Mouse (Mus musculus) urinary bladder, adult 18-20 months (tissue): ENCODE measurements at regions not wholly inside any gene's neighbourhood (a gene's known extent, or its start where the extent isn't known, plus 50 kb on each side); places are given as distances from the start of the nearest gene placed in this dataset.

Experiments used
- DNase-seq, 2 experiments: peaks; one replicate each; pipeline ENCODE4 v3.0.0; 2022; ENCODE audit warnings: low spot score in 2 of 2, mixed read lengths in 2 of 2

DNA sequence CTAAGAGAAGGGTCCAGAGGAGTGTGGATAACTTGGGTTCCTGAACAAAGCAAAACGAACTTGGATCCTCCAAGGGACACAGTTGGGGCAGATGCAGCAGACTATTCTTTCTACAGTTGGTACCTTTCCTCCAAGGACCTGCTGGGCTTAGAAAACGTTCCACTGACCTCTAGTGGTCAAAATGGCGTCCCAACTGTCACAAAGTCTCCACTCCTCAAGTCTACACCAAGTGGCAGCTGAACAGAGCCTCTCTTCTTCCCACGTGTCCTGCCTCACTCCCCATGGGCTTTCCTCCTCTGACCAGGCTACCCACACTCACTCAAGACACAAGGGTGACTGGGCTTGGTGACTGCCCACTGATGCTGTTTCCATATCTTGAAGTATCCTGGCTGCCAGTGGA lies 67.1 kb upstream of the Parp11 start:
- no peak for DNase-seq

DNA sequence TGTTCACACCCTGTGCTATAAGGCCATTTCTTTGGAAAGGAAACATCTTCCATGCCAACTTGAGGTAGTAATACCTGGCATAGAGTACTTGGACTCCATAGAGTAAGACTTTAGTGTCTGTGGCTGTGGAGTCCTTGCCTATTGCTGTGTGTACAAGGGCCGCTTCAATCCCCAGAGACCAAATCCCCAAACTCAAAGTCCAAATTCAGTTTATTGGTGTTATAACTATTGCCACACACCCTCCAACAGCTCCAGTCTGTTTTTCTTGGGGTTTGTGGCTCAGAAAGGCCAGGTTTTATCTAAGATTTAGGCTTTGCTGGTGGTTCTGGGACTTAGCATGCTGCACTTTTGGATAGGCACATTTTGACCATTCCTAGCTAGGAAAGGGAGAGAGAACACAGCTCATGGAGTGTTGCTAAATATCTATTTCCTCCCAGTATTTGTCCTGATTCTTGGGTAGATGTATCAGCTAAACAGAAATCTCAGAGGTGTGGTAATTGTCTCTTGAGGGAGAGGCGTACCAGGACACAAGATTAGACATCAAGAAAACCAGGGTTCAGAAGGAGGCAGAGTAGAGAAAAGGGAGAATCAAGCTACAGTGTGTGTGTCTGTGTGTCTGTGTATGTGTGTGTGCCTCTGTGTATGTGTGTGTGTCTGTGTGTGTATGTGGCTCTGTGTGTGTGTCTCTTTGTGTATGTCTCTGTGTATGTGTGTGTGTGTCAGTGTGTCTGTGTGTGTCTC lies 65.3 kb upstream of the Parp11 start:
- DNase-seq = no peak

DNA sequence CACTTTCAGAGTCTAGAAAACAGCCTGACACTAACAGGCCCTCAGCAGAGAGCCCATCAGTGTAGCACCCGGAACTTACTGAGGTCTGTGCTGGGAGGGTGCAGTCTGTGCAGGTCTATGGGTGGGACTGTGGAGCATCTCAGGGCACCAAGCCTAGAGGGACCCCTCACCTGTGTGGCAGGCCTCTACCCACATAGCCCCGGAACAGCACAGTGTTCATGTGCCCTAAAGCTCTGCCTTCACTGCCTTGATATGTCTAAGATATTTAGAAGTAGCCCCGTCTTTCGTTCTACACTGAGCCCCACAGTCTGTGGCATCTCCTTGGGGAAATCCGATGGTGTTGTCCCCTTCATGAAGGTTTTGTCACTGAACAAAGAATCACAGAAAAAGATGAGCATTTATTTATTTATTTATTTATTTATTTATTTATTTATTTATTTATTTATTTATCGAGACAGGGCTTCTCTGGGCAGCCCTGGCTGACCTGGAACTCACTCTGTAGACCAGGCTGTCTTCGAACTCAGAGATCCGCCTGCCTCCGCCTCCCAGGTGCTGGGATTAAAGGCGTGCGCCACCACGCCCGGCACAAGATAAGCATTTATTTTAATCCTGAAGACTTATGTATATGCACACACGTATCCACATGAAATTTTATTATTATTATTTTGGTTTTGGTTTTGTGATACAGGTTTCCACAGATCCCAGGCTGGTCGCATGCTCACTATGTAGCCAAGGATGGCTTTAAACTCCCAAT lies 55.2 kb upstream of the Parp11 start:
- no peak for DNase-seq

- no peak for DNase-seq
Observed at GRCm38 (mm10) chr6:127392012-127392798, 54.4 kb upstream of the Parp11 start.

GRCm38 (mm10) chr6:127392799-127393172 lies 53.9 kb upstream of the Parp11 start:
- no peak for DNase-seq

- DNase-seq = no peak
Observed at GRCm38 (mm10) chr6:127393907-127394600, 52.6 kb upstream of the Parp11 start.
